Mouse (Mus musculus) embryonic facial prominence, embryonic 14.5 days (tissue): Measurements from ENCODE around the gene Cdca5. TPM values are rescaled to one million over a fixed set of nuclear protein-coding genes. Genes with fewer than 3 reads are reported as not detected.

Source experiments
- ATAC-seq: fragments of 200-750 bp; cut with Nextera tagmentation; 2 replicates; pipeline ENCODE4 v1.8.0; 2017; ENCODE audit warnings: low read depth, moderate number of reproducible peaks, moderate TSS enrichment
- DNase-seq: peaks from one replicate; pipeline ENCODE4 v3.0.0-alpha.2; 2015; ENCODE audit warnings: low spot score
- H3K27ac ChIP-seq: fragments of 300-500 bp; sonication (generic); replicated peaks from 2 replicates; pipeline ENCODE4 v1.5.1; 2014; ENCODE audit warnings: low read depth, mild to moderate bottlenecking, low read length, moderate library complexity
- H3K27me3 ChIP-seq: fragments of 300-500 bp; sonication (generic); replicated peaks from 2 replicates; pipeline ENCODE4 v1.6.1; 2014; ENCODE audit warnings: low read length; ENCODE audit not compliant: control insufficient read depth, insufficient read depth
- H3K36me3 ChIP-seq: fragments of 300-500 bp; sonication (generic); 2 replicates; pipeline ENCODE4 v1.6.1; 2014; ENCODE audit warnings: low read length, mixed read lengths; ENCODE audit not compliant: control insufficient read depth, insufficient read depth
- H3K4me1 ChIP-seq: fragments of 300-500 bp; sonication (generic); 2 replicates; pipeline ENCODE4 v1.6.1; 2014; ENCODE audit warnings: antibody characterized with exemption, low read length; ENCODE audit not compliant: control insufficient read depth, insufficient read depth
- H3K4me2 ChIP-seq: fragments of 300-500 bp; sonication (generic); 2 replicates; pipeline ENCODE4 v1.6.1; 2014; ENCODE audit warnings: low read depth, mild to moderate bottlenecking, low read length, moderate library complexity, mixed read lengths
- H3K4me3 ChIP-seq: fragments of 300-500 bp; sonication (generic); 2 replicates; pipeline ENCODE4 v1.5.1; 2014; ENCODE audit warnings: low read depth, mild to moderate bottlenecking, low read length
- H3K9ac ChIP-seq: fragments of 300-500 bp; sonication (generic); 2 replicates; pipeline ENCODE4 v1.6.1; 2014; ENCODE audit warnings: low read depth, mild to moderate bottlenecking, low read length, moderate library complexity, mixed read lengths
- H3K9me3 ChIP-seq: fragments of 300-500 bp; sonication (generic); 2 replicates; pipeline ENCODE4 v1.6.1; 2016; ENCODE audit warnings: low read length; ENCODE audit not compliant: control insufficient read depth
- WGBS: fragments of 180-500 bp; shearing (Covaris S2); extraction: QIAGEN DNeasy Blood & Tissue Kit; methylation state at CpG from one replicate; pipeline ENCODE4 v1.1.7; 2014; 5-methylcytosine and 5-hydroxymethylcytosine counted together
- polyA plus RNA-seq: library from polyadenylated mRNA; unstranded; fragments of >200 nt; fragmentation: Nextera tagmentation; extraction: Ambion mirVana; gene quantifications from 2 replicates; pipeline ENCODE4 v1.2.1, GENCODE M21; 2014

Gene Cdca5
- polyA plus RNA-seq, 1 experiment from 2014 or later, result 24.6 TPM

- peak; percentile 93 for ATAC-seq
- Histone ChIP-seq H3K27ac (peak within 1 kb of the TSS; percentile 96), H3K9ac (peak within 1 kb of the TSS; percentile 76), H3K36me3 (peaks cover 36% of the 10 kb centered on the region), H3K4me3 (peak within 1 kb of the TSS; percentile 89), H3K4me2 (peak within 1 kb of the TSS; percentile 93), H3K9me3 (no peaks in the 10 kb centered on the region), H3K4me1 (peaks cover 16% of the 10 kb centered on the region), H3K27me3 (no peaks in the 10 kb centered on the region)
- peak; percentile 98 for DNase-seq
- WGBS, result under 1% methylated on average over 55 of the region's 65 CpGs
Measured at GRCm38 (mm10) chr19:6046294-6047153, 38.3 kb upstream of the Cdca5 start, which contains the start of gene Syvn1. TSS of gene Syvn1 (plus strand) at chr19:6046576.

DNA sequence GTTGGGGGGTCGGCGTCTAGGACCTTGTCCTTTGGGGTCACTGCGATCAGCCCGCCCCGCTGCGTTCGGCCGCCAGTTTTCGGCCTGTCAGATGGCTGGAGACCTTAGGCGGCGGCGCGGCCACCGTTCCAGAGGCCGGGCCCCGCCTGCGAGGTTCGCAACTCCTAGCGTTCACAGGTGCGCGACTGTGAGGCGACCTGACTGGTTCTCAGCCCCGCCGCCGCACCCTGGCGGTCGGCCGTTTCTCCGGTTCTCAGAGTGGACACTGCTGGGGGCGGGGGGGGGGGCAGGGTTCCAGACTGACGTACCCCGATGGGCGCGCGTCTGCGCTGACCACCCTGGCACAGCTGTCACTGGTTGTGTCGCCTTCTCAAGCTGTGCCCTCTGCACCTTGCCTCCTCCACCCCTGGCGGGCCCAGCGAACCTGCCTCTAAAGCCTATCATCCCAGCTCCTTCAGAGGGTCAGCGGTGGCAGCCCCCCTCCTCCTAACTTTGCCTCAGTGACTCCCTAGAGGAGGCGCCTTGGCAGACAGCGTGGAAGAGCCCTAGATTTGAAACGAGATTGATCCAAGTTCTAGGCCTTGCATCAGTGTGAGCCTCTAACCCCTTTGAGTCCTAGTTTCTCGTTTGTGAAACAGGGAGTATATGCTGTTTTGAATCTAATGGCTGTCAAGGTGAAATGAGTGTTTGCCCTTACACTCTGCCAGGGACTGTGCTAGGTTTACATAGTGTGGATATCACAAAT lies 37.5 kb upstream of the Cdca5 start:
- H3K9me3 ChIP-seq, result no peaks in the 10 kb centered on the region
- WGBS, result 3% methylated on average over 13 of the region's 44 CpGs
- ATAC-seq, result no peak
- H3K9ac ChIP-seq, result peak overlapping the region; percentile 76
- H3K4me1 ChIP-seq, result peaks cover 16% of the 10 kb centered on the region
- H3K27me3 ChIP-seq, result no peaks in the 10 kb centered on the region
- DNase-seq, result no peak
- H3K27ac ChIP-seq, result peak overlapping the region; percentile 96
- peak overlapping the region; percentile 89 for H3K4me3 ChIP-seq
- H3K4me2 ChIP-seq, result peak overlapping the region; percentile 93
- H3K36me3 ChIP-seq, result peaks cover 44% of the 10 kb centered on the region

GRCm38 (mm10) chr19:6047899-6048166 lies 37.0 kb upstream of the Cdca5 start:
- Histone ChIP-seq H3K36me3 (peaks cover 49% of the 10 kb centered on the region), H3K9me3 (no peaks in the 10 kb centered on the region), H3K27ac (peak overlapping the region; percentile 96; the same call in 1 of the 2 replicates), H3K4me2 (peak overlapping the region; percentile 93), H3K9ac (peak overlapping the region; percentile 76), H3K4me1 (peaks cover 16% of the 10 kb centered on the region), H3K27me3 (no peaks in the 10 kb centered on the region), H3K4me3 (peak overlapping the region; percentile 89)
- DNase-seq (no peak), ATAC-seq (no peak)
- WGBS, result 88% methylated on average over 8 of the region's 8 CpGs

- ATAC-seq, result no peak
- Histone ChIP-seq H3K27ac (no peak overlapping the region), H3K9ac (no peak overlapping the region), H3K4me2 (0 out of 2 replicates have a peak overlapping the region, but pooled peaks have one; percentile 93), H3K27me3 (no peaks in the 10 kb centered on the region), H3K36me3 (peaks cover 59% of the 10 kb centered on the region), H3K9me3 (no peaks in the 10 kb centered on the region), H3K4me3 (no peak overlapping the region), H3K4me1 (peaks cover 16% of the 10 kb centered on the region)
- WGBS, result 84% methylated on average over 11 of the region's 11 CpGs
- no peak for DNase-seq
Measured at GRCm38 (mm10) chr19:6048681-6049410, 35.9 kb upstream of the Cdca5 start.

GRCm38 (mm10) chr19:6052516-6052915 lies 32.3 kb upstream of the Cdca5 start:
- H3K27ac ChIP-seq, result no peak overlapping the region
- H3K36me3 ChIP-seq, result peaks cover 81% of the 10 kb centered on the region
- no peak for DNase-seq
- no peak overlapping the region for H3K9ac ChIP-seq
- no peaks in the 10 kb centered on the region for H3K9me3 ChIP-seq
- no peak overlapping the region for H3K4me2 ChIP-seq
- no peak overlapping the region for H3K4me3 ChIP-seq
- WGBS, result 90% methylated on average over 6 of the region's 7 CpGs
- H3K27me3 ChIP-seq, result no peaks in the 10 kb centered on the region
- no peak for ATAC-seq
- H3K4me1 ChIP-seq, result peaks cover 12% of the 10 kb centered on the region

GRCm38 (mm10) chr19:6054296-6054695 lies 30.5 kb upstream of the Cdca5 start:
- peaks cover 74% of the 10 kb centered on the region for H3K36me3 ChIP-seq
- H3K4me2 ChIP-seq, result no peak overlapping the region
- peaks cover 9% of the 10 kb centered on the region for H3K4me1 ChIP-seq
- H3K4me3 ChIP-seq, result no peak overlapping the region
- no peak overlapping the region for H3K9ac ChIP-seq
- DNase-seq (no peak), ATAC-seq (no peak)
- WGBS, result 85% methylated on average over 5 of the region's 5 CpGs
- H3K9me3 ChIP-seq, result no peaks in the 10 kb centered on the region
- no peaks in the 10 kb centered on the region for H3K27me3 ChIP-seq
- H3K27ac ChIP-seq, result no peak overlapping the region

GRCm38 (mm10) chr19:6056696-6057095 lies 28.1 kb upstream of the Cdca5 start:
- DNase-seq (no peak), ATAC-seq (no peak)
- peaks cover 57% of the 10 kb centered on the region for H3K36me3 ChIP-seq
- H3K27ac ChIP-seq, result no peak overlapping the region
- H3K4me3 ChIP-seq, result peak overlapping the region; percentile 49
- peaks cover 9% of the 10 kb centered on the region for H3K4me1 ChIP-seq
- 56% methylated on average over 4 of the region's 4 CpGs for WGBS
- H3K9ac ChIP-seq, result peak overlapping the region; percentile 94
- H3K4me2 ChIP-seq, result peak overlapping the region; percentile 68
- H3K27me3 ChIP-seq, result no peaks in the 10 kb centered on the region
- H3K9me3 ChIP-seq, result no peaks in the 10 kb centered on the region

GRCm38 (mm10) chr19:6057313-6058096 lies 27.3 kb upstream of the Cdca5 start, which contains the start of the genes Mrpl49 and Fau:
TSS of gene Mrpl49 (minus strand) at chr19:6057785.
TSS of gene Fau (plus strand) at chr19:6057844.
- ATAC-seq (peak; percentile 83), DNase-seq (peak; percentile 98)
- peaks cover 49% of the 10 kb centered on the region for H3K36me3 ChIP-seq
- H3K27ac ChIP-seq, result peak within 1 kb of the TSS; percentile 81
- peaks cover 17% of the 10 kb centered on the region for H3K4me1 ChIP-seq
- H3K9me3 ChIP-seq, result no peaks in the 10 kb centered on the region
- WGBS, result under 1% methylated on average over 53 of the region's 63 CpGs
- H3K27me3 ChIP-seq, result no peaks in the 10 kb centered on the region
- peak within 1 kb of the TSS; percentile 49 for H3K4me3 ChIP-seq
- H3K9ac ChIP-seq, result peak within 1 kb of the TSS; percentile 94
- peak within 1 kb of the TSS; percentile 68 for H3K4me2 ChIP-seq
